ENCODE assay signal across 1 mouse cellular context in the genomic region with DNA sequence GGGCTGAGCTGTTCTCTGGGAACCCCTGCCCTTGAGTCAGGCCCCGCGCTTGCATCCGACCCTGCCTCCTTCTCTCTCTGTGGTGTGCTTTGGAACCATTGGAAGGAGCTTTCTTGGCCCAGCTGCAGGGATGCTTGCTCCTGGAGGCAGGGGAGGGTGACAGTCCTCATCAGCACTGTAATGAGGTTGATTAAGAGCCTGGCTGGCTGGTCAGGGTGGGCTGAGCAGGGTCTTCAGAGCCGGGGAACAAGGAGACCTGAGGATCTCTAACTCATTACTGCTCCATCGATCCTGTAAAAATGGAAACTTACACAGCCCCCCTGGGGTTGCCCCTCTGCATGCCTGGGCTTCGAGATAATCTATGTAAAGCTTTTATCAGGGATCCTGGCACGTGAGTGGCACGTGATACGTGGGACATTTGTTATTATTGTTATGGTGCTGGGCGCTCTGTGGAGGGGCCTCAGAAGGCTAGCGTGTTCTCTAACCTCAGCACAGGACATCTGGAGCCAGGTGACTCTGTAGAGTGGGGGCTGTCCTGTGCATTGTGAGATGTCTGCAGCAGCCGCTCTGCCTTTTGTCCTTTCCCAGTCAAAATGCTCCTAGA.
TF ChIP-seq lines count a peak whose summit lies in the region.

No protein-coding gene starts in this region.

TF ChIP-seq in MEL, 35 proteins besides CTCF, POLR2A, EP300 and RAD21:
- TF ChIP-seq CHD1 (IDR thresholded peaks at IDR 0.05; ENCODE audit: low read depth, low read length) (no peak), ZC3H11A (IDR thresholded peaks at IDR 0.05; ENCODE audit: low read depth, low read length) (no peak), MYC (IDR thresholded peaks at IDR 0.05; ENCODE audit: low read depth, low read length) (no peak), JUND (IDR thresholded peaks at IDR 0.05; ENCODE audit: low read depth, low read length) (no peak), BHLHE40 (IDR thresholded peaks at IDR 0.05; ENCODE audit: borderline replicate concordance, low read depth, low read length) (peak; percentile 57; the same call in 1 of the 2 replicates), TAL1 (IDR thresholded peaks at IDR 0.05; ENCODE audit: low read length) (no peak), RCOR1 (IDR thresholded peaks at IDR 0.05; ENCODE audit: low read depth, low read length) (no peak), KAT2A (conservative IDR thresholded peaks at IDR 0.05; ENCODE audit: low read depth, low read length) (no peak), ETS1 (IDR thresholded peaks at IDR 0.05; ENCODE audit: low read depth, low read length) (no peak), USF1 (IDR thresholded peaks at IDR 0.05; ENCODE audit: low read depth, low read length) (0 out of 2 replicates have a peak, but pooled peaks have one; percentile 23), ZKSCAN1 (IDR thresholded peaks at IDR 0.05; ENCODE audit: low read depth, low read length) (no peak), MEF2A (IDR thresholded peaks at IDR 0.05; ENCODE audit: extremely low read depth, insufficient replicate concordance, low read depth, low read length, poor library complexity, severe bottlenecking) (no peak), USF2 (IDR thresholded peaks at IDR 0.05; ENCODE audit: borderline replicate concordance in 1 of 2, insufficient read depth in 1 of 2, low read depth in 1 of 2, low read length in 2 of 2) (no peak)
